Mouse (Mus musculus): ENCODE results near the gene Tagln2.

The Tagln2 gene

GRCm38 (mm10) chr1:172503111-172503997 lies 3.5 kb downstream of the Tagln2 start:
- DNase-seq (ENCODE audit: low spot score in 2 of 2) = no peak

GRCm38 (mm10) chr1:172504756-172505155 lies 4.9 kb downstream of the Tagln2 start:
- no peak for DNase-seq (ENCODE audit: low spot score in 2 of 2)

GRCm38 (mm10) chr1:172507001-172507400 lies 7.2 kb downstream of the Tagln2 start:
- DNase-seq (ENCODE audit: low spot score in 2 of 2) = no peak

GRCm38 (mm10) chr1:172507701-172508100 lies 7.9 kb downstream of the Tagln2 start:
- no peak for DNase-seq (ENCODE audit: low spot score in 2 of 2)

- no peak for DNase-seq (ENCODE audit: low spot score in 2 of 2)
Observed at GRCm38 (mm10) chr1:172508172-172508571, 8.3 kb downstream of the Tagln2 start.

GRCm38 (mm10) chr1:172509235-172509634 lies 9.4 kb downstream of the Tagln2 start:
- no peak for DNase-seq (ENCODE audit: low spot score in 2 of 2)

- DNase-seq (ENCODE audit: low spot score in 2 of 2) = no peak
Observed at GRCm38 (mm10) chr1:172509983-172510382, 10.1 kb downstream of the Tagln2 start.

- DNase-seq (ENCODE audit: low spot score in 2 of 2) = no peak
Observed at GRCm38 (mm10) chr1:172510421-172510972, 10.7 kb downstream of the Tagln2 start.

- DNase-seq (ENCODE audit: low spot score in 2 of 2) = no peak
Observed at GRCm38 (mm10) chr1:172512962-172513361, 13.1 kb downstream of the Tagln2 start.

GRCm38 (mm10) chr1:172513525-172514212 lies 13.8 kb downstream of the Tagln2 start:
- DNase-seq (ENCODE audit: low spot score in 2 of 2) = no peak

- DNase-seq (ENCODE audit: low spot score in 2 of 2) = no peak
Observed at GRCm38 (mm10) chr1:172514213-172514529, 14.3 kb downstream of the Tagln2 start.

GRCm38 (mm10) chr1:172514551-172515268 lies 14.9 kb downstream of the Tagln2 start:
- DNase-seq (ENCODE audit: low spot score in 2 of 2) = no peak

GRCm38 (mm10) chr1:172515396-172515795 lies 15.5 kb downstream of the Tagln2 start:
- DNase-seq (ENCODE audit: low spot score in 2 of 2) = no peak

GRCm38 (mm10) chr1:172518013-172518412 lies 18.2 kb downstream of the Tagln2 start:
- DNase-seq (ENCODE audit: low spot score in 2 of 2) = no peak

- DNase-seq (ENCODE audit: low spot score in 2 of 2) = no peak
Observed at GRCm38 (mm10) chr1:172519644-172520043, 19.8 kb downstream of the Tagln2 start.

- DNase-seq (ENCODE audit: low spot score in 2 of 2) = peak; percentile 49 to 74
Observed at GRCm38 (mm10) chr1:172520576-172521440, 21.0 kb downstream of the Tagln2 start, which contains the start of gene Cfap45. Gene Cfap45, plus strand, starts transcription at chr1:172520801.

GRCm38 (mm10) chr1:172522524-172522923 lies 22.7 kb downstream of the Tagln2 start:
- DNase-seq (ENCODE audit: low spot score in 2 of 2) = no peak

- DNase-seq (ENCODE audit: low spot score in 2 of 2) = no peak
Observed at GRCm38 (mm10) chr1:172523699-172524101, 23.9 kb downstream of the Tagln2 start.

- DNase-seq (ENCODE audit: low spot score in 2 of 2) = no peak
Observed at GRCm38 (mm10) chr1:172525027-172525764, 25.3 kb downstream of the Tagln2 start.

- no peak for DNase-seq (ENCODE audit: low spot score in 2 of 2)
Observed at GRCm38 (mm10) chr1:172525971-172526370, 26.1 kb downstream of the Tagln2 start.

Measured in cerebellum, postnatal 4 days (tissue).